Mouse (Mus musculus): ENCODE results near the gene Mecom. TPM values are rescaled to one million over a fixed set of nuclear protein-coding genes. Genes with fewer than 3 reads are reported as not detected.
A peak's percentile ranks its signal among the peaks of the same experiment; 100 is the strongest.

The Mecom gene
- total and polyA plus RNA-seq, 3 experiments = not detected

DNA sequence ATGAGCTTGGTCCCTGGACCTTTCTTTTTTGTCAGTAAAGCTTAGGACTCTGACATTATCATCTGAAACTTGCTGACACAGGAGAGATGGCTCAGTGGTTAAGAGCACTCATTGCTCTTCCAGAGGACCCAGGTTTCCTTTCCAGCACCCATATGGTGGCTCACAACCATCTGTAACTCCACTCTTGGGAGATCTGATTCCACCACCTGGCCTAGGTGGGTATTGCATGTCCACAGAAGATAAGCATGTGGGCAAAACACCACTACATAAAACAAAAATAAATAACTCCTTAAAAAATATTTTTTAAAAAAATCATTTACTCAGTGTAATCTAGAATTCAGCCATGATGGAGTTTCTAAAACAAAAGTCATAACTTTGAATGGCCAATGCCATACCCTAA, 338.7 kb downstream of the Mecom start:
- Histone ChIP-seq H3K27me3 (replicated peaks) (no peaks in the 10 kb centered on the region), H3K36me3 (replicated peaks in 1 of 2; ENCODE audit: control insufficient read depth in 1 of 2, insufficient read depth in 1 of 2, low read length in 1 of 2) (no peaks in the 10 kb centered on the region), H3K27ac (ENCODE audit: insufficient read depth, low read depth) (no peak overlapping the region), H3K4me1 (ENCODE audit: control insufficient read depth in 1 of 2, insufficient read depth in 2 of 2) (peaks cover 0 to 4% of the 10 kb centered on the region in 2 experiments; a peak in 1 of 4 replicates), H3K4me3 (replicated peaks in 1 of 3; ENCODE audit: low read depth in 2 of 3, low read length in 2 of 3, poor library complexity in 1 of 3) (no peak overlapping the region), H3K9ac (ENCODE audit: insufficient read depth, low read depth) (no peak overlapping the region), H3K9me3 (replicated peaks; ENCODE audit: low read length) (no peaks in the 10 kb centered on the region), H3K79me2 (replicated peaks; ENCODE audit: control insufficient read depth, extremely low read depth, insufficient read depth, poor library complexity, severe bottlenecking) (no peaks in the 10 kb centered on the region), H3K4me2 (ENCODE audit: insufficient read depth, low read depth, poor library complexity, severe bottlenecking) (no peak overlapping the region)
- no peak for DNase-seq (ENCODE audit: extremely low read depth)
- in situ Hi-C loops (cut with MboI; ENCODE audit: low pct_ligation_motif_present, low pct_unique_long_range_greater_than_20kb, low sequenced_read_pairs) (no loop called here), dilution Hi-C loops (cut with MboI; ENCODE audit: extremely low pct_ligation_motif_present, extremely low pct_unique_long_range_greater_than_20kb, low sequenced_read_pairs) (no loop called here)
- TF ChIP-seq SMC3 (IDR thresholded peaks at IDR 0.05; ENCODE audit: low read depth, low read length) = peak; percentile 6; the same call in 1 of the 2 replicates
- TF ChIP-seq USF2 (conservative IDR thresholded peaks at IDR 0.05; ENCODE audit: low read depth, low read length) = no peak
- TF ChIP-seq E2F4 (IDR thresholded peaks at IDR 0.05; ENCODE audit: insufficient replicate concordance, low read depth, low read length) = no peak
- TF ChIP-seq NRF1 (IDR thresholded peaks at IDR 0.05; ENCODE audit: low read depth, low read length) = no peak
- TF ChIP-seq HCFC1 (IDR thresholded peaks at IDR 0.05; ENCODE audit: low read depth, low read length) = no peak
- TF ChIP-seq ELF1 (IDR thresholded peaks at IDR 0.05; ENCODE audit: low read depth, low read length) = no peak
- peak in 1 of 2 experiments; percentile 11; a peak in 2 of 4 replicates for TF ChIP-seq CTCF (conservative IDR thresholded peaks at IDR 0.05 in 1 of 2, IDR thresholded peaks at IDR 0.05 in 1 of 2; ENCODE audit: low read depth in 2 of 2, low read length in 2 of 2)
- no peak for TF ChIP-seq KAT2A (IDR thresholded peaks at IDR 0.05; ENCODE audit: insufficient replicate concordance, low read length)
- no peak for TF ChIP-seq JUN (IDR thresholded peaks at IDR 0.05; ENCODE audit: insufficient read depth, low read depth, low read length)
- TF ChIP-seq ZKSCAN1 (IDR thresholded peaks at IDR 0.05; ENCODE audit: borderline replicate concordance, low read depth, low read length) = no peak
- TF ChIP-seq TCF12 (IDR thresholded peaks at IDR 0.05; ENCODE audit: low read depth, low read length) = no peak

DNA sequence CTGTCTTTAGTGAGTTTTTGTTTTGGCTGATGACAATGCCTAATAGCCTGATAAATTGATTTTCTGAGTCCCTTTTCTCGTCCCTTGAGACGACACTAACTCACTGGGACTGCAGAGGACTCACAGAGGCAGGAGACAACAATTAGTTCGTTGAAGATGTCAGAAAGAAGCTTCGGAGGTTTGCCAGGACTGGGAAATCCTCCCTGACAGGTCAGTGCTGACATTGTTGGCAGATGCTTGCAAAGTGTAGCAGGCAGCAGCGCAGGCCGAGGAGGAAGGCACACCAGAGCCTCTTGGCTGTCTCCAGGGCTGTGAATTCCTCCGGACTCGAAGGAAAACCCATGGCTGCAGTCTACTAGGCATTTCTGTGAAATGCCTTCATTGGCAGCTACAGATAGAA, 339.9 kb downstream of the Mecom start:
- H3K4me1 ChIP-seq (ENCODE audit: control insufficient read depth in 1 of 2, insufficient read depth in 2 of 2) = peaks cover 0 to 1% of the 10 kb centered on the region in 2 experiments; a peak in 1 of 4 replicates
- dilution Hi-C loops (cut with MboI; ENCODE audit: extremely low pct_ligation_motif_present, extremely low pct_unique_long_range_greater_than_20kb, low sequenced_read_pairs) = no loop called here

DNA sequence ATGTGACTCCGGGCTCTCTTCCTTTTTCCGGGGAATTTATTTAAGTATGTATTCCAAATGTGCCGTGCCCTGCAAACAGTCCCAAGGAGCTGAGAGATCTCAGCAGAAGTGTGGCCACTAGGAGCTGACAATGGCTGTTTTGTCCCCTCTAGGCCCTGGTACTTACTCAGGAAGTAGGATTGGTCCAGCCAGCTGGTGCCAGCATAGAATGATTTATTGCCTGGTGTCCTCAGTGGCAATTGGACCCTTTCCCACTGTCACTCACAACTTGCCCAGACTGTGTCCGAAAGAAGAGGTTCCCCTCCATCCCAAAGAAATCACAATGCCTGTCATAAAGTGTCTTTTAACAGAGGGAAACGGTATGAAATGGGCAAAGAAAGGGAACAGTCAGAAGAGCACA, 340.4 kb downstream of the Mecom start:
- dilution Hi-C loops (cut with MboI; ENCODE audit: extremely low pct_ligation_motif_present, extremely low pct_unique_long_range_greater_than_20kb, low sequenced_read_pairs) (no loop called here), in situ Hi-C loops (cut with MboI; ENCODE audit: low pct_ligation_motif_present, low pct_unique_long_range_greater_than_20kb, low sequenced_read_pairs) (no loop called here)

More for the DNA sequence above, 339.9 kb downstream of the Mecom start:
- Histone ChIP-seq H3K36me3 (replicated peaks in 1 of 2; ENCODE audit: control insufficient read depth in 1 of 2, insufficient read depth in 1 of 2, low read length in 1 of 2) (no peaks in the 10 kb centered on the region), H3K4me2 (ENCODE audit: insufficient read depth, low read depth, poor library complexity, severe bottlenecking) (no peak overlapping the region), H3K4me3 (replicated peaks in 1 of 3; ENCODE audit: low read depth in 2 of 3, low read length in 2 of 3, poor library complexity in 1 of 3) (no peak overlapping the region), H3K27me3 (replicated peaks) (no peaks in the 10 kb centered on the region), H3K27ac (ENCODE audit: insufficient read depth, low read depth) (no peak overlapping the region), H3K79me2 (replicated peaks; ENCODE audit: control insufficient read depth, extremely low read depth, insufficient read depth, poor library complexity, severe bottlenecking) (no peaks in the 10 kb centered on the region), H3K9ac (ENCODE audit: insufficient read depth, low read depth) (no peak overlapping the region), H3K9me3 (replicated peaks; ENCODE audit: low read length) (no peaks in the 10 kb centered on the region)
- in situ Hi-C loops (cut with MboI; ENCODE audit: low pct_ligation_motif_present, low pct_unique_long_range_greater_than_20kb, low sequenced_read_pairs) = no loop called here
- no peak for TF ChIP-seq POLR2A (IDR thresholded peaks at IDR 0.05; ENCODE audit: low read depth, low read length)
- TF ChIP-seq ELF1 (IDR thresholded peaks at IDR 0.05; ENCODE audit: low read depth, low read length) = no peak
- no peak for DNase-seq (ENCODE audit: extremely low read depth)

More for the DNA sequence above, 340.4 kb downstream of the Mecom start:
- Histone ChIP-seq H3K27ac (ENCODE audit: insufficient read depth, low read depth) (no peak overlapping the region), H3K9ac (ENCODE audit: insufficient read depth, low read depth) (no peak overlapping the region), H3K4me1 (ENCODE audit: control insufficient read depth in 1 of 2, insufficient read depth in 2 of 2) (no peaks in the 10 kb centered on the region), H3K27me3 (replicated peaks) (no peaks in the 10 kb centered on the region), H3K9me3 (replicated peaks; ENCODE audit: low read length) (no peaks in the 10 kb centered on the region), H3K4me3 (replicated peaks in 1 of 3; ENCODE audit: low read depth in 2 of 3, low read length in 2 of 3, poor library complexity in 1 of 3) (no peak overlapping the region), H3K4me2 (ENCODE audit: insufficient read depth, low read depth, poor library complexity, severe bottlenecking) (no peak overlapping the region), H3K36me3 (replicated peaks in 1 of 2; ENCODE audit: control insufficient read depth in 1 of 2, insufficient read depth in 1 of 2, low read length in 1 of 2) (no peaks in the 10 kb centered on the region), H3K79me2 (replicated peaks; ENCODE audit: control insufficient read depth, extremely low read depth, insufficient read depth, poor library complexity, severe bottlenecking) (no peaks in the 10 kb centered on the region)
- DNase-seq (ENCODE audit: extremely low read depth) = no peak
- no peak for TF ChIP-seq MAFK (IDR thresholded peaks at IDR 0.05; ENCODE audit: insufficient replicate concordance, low read length)
- no peak for TF ChIP-seq CTCF (conservative IDR thresholded peaks at IDR 0.05 in 1 of 2, IDR thresholded peaks at IDR 0.05 in 1 of 2; ENCODE audit: low read depth in 2 of 2, low read length in 2 of 2)
- no peak for TF ChIP-seq JUND (conservative IDR thresholded peaks at IDR 0.05; ENCODE audit: low read depth, low read length)

All from CH12.LX (cell line).